Mouse (Mus musculus) megakaryocyte, embryonic 14.5 days (primary cell): ENCODE measurements around the gene Stat5a.

ENCODE experiments used
- FLI1 ChIP-seq: IDR thresholded peaks from 2 replicates; pipeline ENCODE4 v1.6.1; 2012; ENCODE audit warnings: low read length, inconsistent platforms, mixed read lengths
- GATA1 ChIP-seq: IDR thresholded peaks from 3 replicates; pipeline ENCODE4 v1.6.1; 2012; ENCODE audit warnings: mixed read lengths, low read length, inconsistent platforms, borderline replicate concordance

- TF ChIP-seq FLI1 = no peak
- no peak for TF ChIP-seq GATA1
These were observed 27.1 kb downstream of the Stat5a start for GRCm38 (mm10) chr11:100886188-100886740.
